Mouse (Mus musculus) CH12.LX (cell line): ENCODE data around the gene Capn2. TPM values are rescaled to one million over a fixed set of nuclear protein-coding genes. Genes with fewer than 3 reads are reported as not detected.

ENCODE experiments used
- DNase-seq: peaks from one replicate; pipeline ENCODE4 v3.0.0-alpha.2; 2013; ENCODE audit errors: extremely low read depth
- H3K27ac ChIP-seq: 2 replicates; pipeline ENCODE4 v1.5.1; 2012; ENCODE audit warnings: low read depth, mild to moderate bottlenecking, control low read depth, moderate library complexity; ENCODE audit not compliant: insufficient read depth
- H3K27me3 ChIP-seq: replicated peaks from 2 replicates; pipeline ENCODE3; 2012; ENCODE audit warnings: inconsistent platforms
- H3K36me3 ChIP-seq, 2 experiments: replicated peaks in 1 of 2; 2 replicates each; pipeline versions ENCODE3 to v1.6.1; 2012; ENCODE audit warnings: inconsistent platforms in 1 of 2, low read length in 1 of 2, mild to moderate bottlenecking in 1 of 2, mixed read lengths in 1 of 2, moderate library complexity in 1 of 2; ENCODE audit not compliant: control insufficient read depth in 1 of 2, insufficient read depth in 1 of 2
- H3K4me1 ChIP-seq, 2 experiments: 2 replicates each; pipeline ENCODE4 v1.6.1; 2012; ENCODE audit warnings: inconsistent platforms in 1 of 2, moderate library complexity in 1 of 2; ENCODE audit not compliant: insufficient read depth in 2 of 2, control insufficient read depth in 1 of 2
- H3K4me2 ChIP-seq: 2 replicates; pipeline ENCODE4 v1.6.1; 2012; ENCODE audit warnings: low read depth, mild to moderate bottlenecking, control low read depth; ENCODE audit not compliant: poor library complexity, insufficient read depth, severe bottlenecking
- H3K4me3 ChIP-seq, 3 experiments: fragments of 150-350 bp in 1 of 3; sonication (generic) in 1 of 3; replicated peaks in 1 of 3; 2 replicates each; pipeline versions ENCODE3 to v1.5.1; 2011 to 2012; ENCODE audit warnings: low read depth in 2 of 3, low read length in 2 of 3, mild to moderate bottlenecking in 2 of 3, moderate library complexity in 2 of 3, control low read depth in 1 of 3, improper control_type of control experiment in 1 of 3, inconsistent platforms in 1 of 3, mixed read lengths in 1 of 3; ENCODE audit not compliant: poor library complexity in 1 of 3
- H3K79me2 ChIP-seq: replicated peaks from 2 replicates; pipeline ENCODE4 v1.6.1; 2012; ENCODE audit warnings: mild to moderate bottlenecking, moderate library complexity; ENCODE audit not compliant: control insufficient read depth, poor library complexity, insufficient read depth, severe bottlenecking; ENCODE audit errors: extremely low read depth
- H3K9ac ChIP-seq: 2 replicates; pipeline ENCODE4 v1.6.1; 2012; ENCODE audit warnings: low read depth, mild to moderate bottlenecking, control low read depth, moderate library complexity; ENCODE audit not compliant: insufficient read depth
- H3K9me3 ChIP-seq: replicated peaks from 2 replicates; pipeline ENCODE3; 2012; ENCODE audit warnings: low read length, inconsistent platforms, mixed read lengths
- BHLHE40 ChIP-seq: IDR thresholded peaks from 2 replicates; pipeline ENCODE4 v1.6.1; 2011; ENCODE audit warnings: mild to moderate bottlenecking, low read depth, low read length, improper control_type of control experiment
- CHD1 ChIP-seq: IDR thresholded peaks from 2 replicates; pipeline ENCODE4 v1.6.1; 2012; ENCODE audit warnings: low read depth, low read length, improper control_type of control experiment, inconsistent platforms
- CHD2 ChIP-seq: IDR thresholded peaks from 2 replicates; pipeline ENCODE4 v1.6.1; 2011; ENCODE audit warnings: low read length, improper control_type of control experiment
- E2F4 ChIP-seq: IDR thresholded peaks from 2 replicates; pipeline ENCODE4 v1.6.1; 2011; ENCODE audit warnings: low read depth, low read length, improper control_type of control experiment; ENCODE audit not compliant: insufficient replicate concordance
- ELF1 ChIP-seq: IDR thresholded peaks from 2 replicates; pipeline ENCODE4 v1.6.1; 2014; ENCODE audit warnings: low read depth, mild to moderate bottlenecking, inconsistent platforms, low read length, improper control_type of control experiment
- EP300 ChIP-seq: IDR thresholded peaks from 2 replicates; pipeline ENCODE4 v1.6.1; 2011; ENCODE audit warnings: low read length, improper control_type of control experiment
- ETS1 ChIP-seq: conservative IDR thresholded peaks from 2 replicates; pipeline ENCODE4 v1.6.1; 2012; ENCODE audit warnings: low read depth, mild to moderate bottlenecking, inconsistent platforms, low read length, improper control_type of control experiment, moderate library complexity
- IRF4 ChIP-seq: IDR thresholded peaks from 2 replicates; pipeline ENCODE4 v1.6.1; 2014; ENCODE audit warnings: low read depth, mild to moderate bottlenecking, inconsistent platforms, low read length, improper control_type of control experiment
- JUN ChIP-seq: IDR thresholded peaks from 2 replicates; pipeline ENCODE4 v1.6.1; 2011; ENCODE audit warnings: low read depth, mild to moderate bottlenecking, low read length, improper control_type of control experiment, moderate library complexity; ENCODE audit not compliant: insufficient read depth
- JUND ChIP-seq: conservative IDR thresholded peaks from 2 replicates; pipeline ENCODE4 v1.6.1; 2011; ENCODE audit warnings: low read depth, low read length, improper control_type of control experiment
- KAT2A ChIP-seq: IDR thresholded peaks from 2 replicates; pipeline ENCODE4 v1.6.1; 2012; ENCODE audit warnings: low read length, improper control_type of control experiment, inconsistent platforms; ENCODE audit not compliant: insufficient replicate concordance
- MAZ ChIP-seq: IDR thresholded peaks from 2 replicates; pipeline ENCODE4 v1.6.1; 2012; ENCODE audit warnings: low read depth, mild to moderate bottlenecking, inconsistent platforms, low read length, improper control_type of control experiment, moderate library complexity
- MEF2A ChIP-seq: IDR thresholded peaks from 2 replicates; pipeline ENCODE4 v1.6.1; 2014; ENCODE audit warnings: low read depth, mild to moderate bottlenecking, inconsistent platforms, low read length, improper control_type of control experiment, borderline replicate concordance
- MYC ChIP-seq: IDR thresholded peaks from 2 replicates; pipeline ENCODE4 v1.6.1; 2011; ENCODE audit warnings: low read depth, mild to moderate bottlenecking, improper control_type of control experiment, low read length
- NELFE ChIP-seq: IDR thresholded peaks from 2 replicates; pipeline ENCODE4 v1.6.1; 2011; ENCODE audit warnings: low read depth, low read length, improper control_type of control experiment
- NRF1 ChIP-seq: IDR thresholded peaks from 2 replicates; pipeline ENCODE4 v1.6.1; 2014; ENCODE audit warnings: low read depth, mild to moderate bottlenecking, inconsistent platforms, low read length, improper control_type of control experiment, moderate library complexity
- PAX5 ChIP-seq: IDR thresholded peaks from 2 replicates; pipeline ENCODE4 v1.6.1; 2012; ENCODE audit warnings: low read length, inconsistent platforms, mixed read lengths
- POLR2AphosphoS2 ChIP-seq: IDR thresholded peaks from 2 replicates; pipeline ENCODE4 v1.6.1; 2011; ENCODE audit warnings: low read depth, low read length, improper control_type of control experiment
- RCOR1 ChIP-seq: conservative IDR thresholded peaks from 2 replicates; pipeline ENCODE4 v1.6.1; 2012; ENCODE audit warnings: low read depth, mild to moderate bottlenecking, inconsistent platforms, low read length, improper control_type of control experiment
- SIN3A ChIP-seq: IDR thresholded peaks from 2 replicates; pipeline ENCODE4 v1.6.1; 2012; ENCODE audit warnings: low read length, improper control_type of control experiment, inconsistent platforms
- SMC3 ChIP-seq: IDR thresholded peaks from 2 replicates; pipeline ENCODE4 v1.6.1; 2011; ENCODE audit warnings: low read depth, low read length, improper control_type of control experiment
- TBP ChIP-seq: conservative IDR thresholded peaks from 2 replicates; pipeline ENCODE4 v1.6.1; 2011; ENCODE audit warnings: low read depth, low read length, improper control_type of control experiment
- UBTF ChIP-seq: IDR thresholded peaks from 2 replicates; pipeline ENCODE4 v1.6.1; 2012; ENCODE audit warnings: low read depth, mild to moderate bottlenecking, inconsistent platforms, low read length, improper control_type of control experiment, moderate library complexity
- USF1 ChIP-seq: IDR thresholded peaks from 2 replicates; pipeline ENCODE4 v1.6.1; 2014; ENCODE audit warnings: low read depth, mild to moderate bottlenecking, inconsistent platforms, low read length, improper control_type of control experiment
- ZC3H11A ChIP-seq: IDR thresholded peaks from 2 replicates; pipeline ENCODE4 v1.6.1; 2012; ENCODE audit warnings: low read depth, mild to moderate bottlenecking, inconsistent platforms, low read length, improper control_type of control experiment
- ZKSCAN1 ChIP-seq: IDR thresholded peaks from 2 replicates; pipeline ENCODE4 v1.6.1; 2012; ENCODE audit warnings: low read depth, inconsistent platforms, low read length, improper control_type of control experiment, borderline replicate concordance
- ZNF384 ChIP-seq: IDR thresholded peaks from 2 replicates; pipeline ENCODE4 v1.6.1; 2012; ENCODE audit warnings: low read depth, low read length, improper control_type of control experiment, inconsistent platforms
- dilution Hi-C: fragments of 300-500 bp; cut with MboI; formaldehyde crosslinking; loops from 2 replicates; pipeline ENCODE4 v1.14.3; 2020; ENCODE audit warnings: low sequenced_read_pairs; ENCODE audit not compliant: extremely low pct_unique_long_range_greater_than_20kb, extremely low pct_ligation_motif_present
- in situ Hi-C: fragments of 300-500 bp; cut with MboI; formaldehyde crosslinking; loops from 3 replicates; pipeline ENCODE4 v1.14.3; 2019; ENCODE audit warnings: low sequenced_read_pairs, low pct_ligation_motif_present, low pct_unique_long_range_greater_than_20kb, mixed read lengths
- polyA plus RNA-seq: library from polyadenylated mRNA; unstranded; fragments of >175 nt; gene quantifications from 2 replicates; pipeline ENCODE4 v1.2.1, GENCODE M21; 2012; ENCODE audit warnings: low read depth; ENCODE audit not compliant: insufficient read length
- total RNA-seq, 2 experiments: library from RNA; depleted of rRNA; stranded (reverse); fragments of 300-350 nt in 1 of 2; fragments of >200 nt in 1 of 2; gene quantifications; 2 replicates each; pipeline ENCODE4 v1.2.3; 2012 to 2014

Gene Capn2
- total and polyA plus RNA-seq, 3 experiments = 10.9 to 28.1 (median 15.0) TPM

- Histone ChIP-seq H3K79me2 (no peaks in the 10 kb centered on the region), H3K4me1 (peaks cover 4 to 29% of the 10 kb centered on the region in 2 experiments), H3K4me3 (no peak overlapping the region), H3K9ac (0 out of 2 replicates have a peak overlapping the region, but pooled peaks have one; percentile 7), H3K36me3 (no peaks in the 10 kb centered on the region), H3K27ac (peak overlapping the region; percentile 34; the same call in 1 of the 2 replicates), H3K27me3 (peaks cover 2% of the 10 kb centered on the region), H3K4me2 (no peak overlapping the region), H3K9me3 (no peaks in the 10 kb centered on the region)
- dilution Hi-C loops (no loop called here), in situ Hi-C loops (loop anchor here (25.0 kb wide), 1 partner anchor 634 kb away; no protein-coding TSS in a partner anchor)
- TF ChIP-seq ETS1 = no peak
- no peak for TF ChIP-seq SIN3A
- TF ChIP-seq NRF1 = no peak
- TF ChIP-seq ZNF384 = no peak
- TF ChIP-seq EP300 = no peak
- TF ChIP-seq UBTF = no peak
- no peak for DNase-seq
Observed at GRCm38 (mm10) chr1:182520938-182521500, 3.6 kb upstream of the Capn2 start.

GRCm38 (mm10) chr1:182520091-182520937, 2.9 kb upstream of the Capn2 start:
- H3K79me2 ChIP-seq = no peaks in the 10 kb centered on the region; the same call in 1 of the 2 replicates
- H3K4me2 ChIP-seq = peak overlapping the region; percentile 69
- H3K4me1 ChIP-seq = peaks cover 4 to 36% of the 10 kb centered on the region in 2 experiments
- dilution Hi-C loops (no loop called here), in situ Hi-C loops (loop anchor here (25.0 kb wide), 1 partner anchor 633 kb away; no protein-coding TSS in a partner anchor)
- H3K9ac ChIP-seq = peak overlapping the region; percentile 64
- no peaks in the 10 kb centered on the region for H3K9me3 ChIP-seq
- peak; percentile 54 for DNase-seq
- H3K36me3 ChIP-seq = no peaks in the 10 kb centered on the region
- H3K27me3 ChIP-seq = peaks cover 2% of the 10 kb centered on the region
- peak overlapping the region; percentile 34; the same call in 1 of the 2 replicates for H3K27ac ChIP-seq
- H3K4me3 ChIP-seq = peak overlapping the region in 1 of 3 experiments; percentile 27
- peak; percentile 89 for TF ChIP-seq ELF1
- TF ChIP-seq E2F4 = no peak
- TF ChIP-seq RCOR1 = no peak
- TF ChIP-seq NRF1 = no peak; the same call in 1 of the 2 replicates
- no peak for TF ChIP-seq UBTF
- TF ChIP-seq JUN = peak; percentile 6; the same call in 1 of the 2 replicates
- 0 out of 2 replicates have a peak, but pooled peaks have one; percentile 31 for TF ChIP-seq BHLHE40
- peak; percentile 55; the same call in 1 of the 2 replicates for TF ChIP-seq EP300
- no peak for TF ChIP-seq CHD1
- peak; percentile 57; the same call in 1 of the 2 replicates for TF ChIP-seq TBP
- no peak for TF ChIP-seq SMC3
- peak; percentile 51; the same call in 1 of the 2 replicates for TF ChIP-seq POLR2AphosphoS2
- no peak; the same call in 1 of the 2 replicates for TF ChIP-seq IRF4
- TF ChIP-seq JUND = peak; percentile 52
- TF ChIP-seq MYC = no peak
- TF ChIP-seq NELFE = peak; percentile 69
- TF ChIP-seq USF1 = peak; percentile 43; the same call in 1 of the 2 replicates
- no peak for TF ChIP-seq MAZ
- TF ChIP-seq CHD2 = 0 out of 2 replicates have a peak, but pooled peaks have one; percentile 1
- no peak for TF ChIP-seq KAT2A
- no peak for TF ChIP-seq SIN3A
- TF ChIP-seq ETS1 = peak; percentile 48
- 0 out of 2 replicates have a peak, but pooled peaks have one; percentile 43 for TF ChIP-seq MEF2A
- no peak for TF ChIP-seq ZC3H11A
- no peak for TF ChIP-seq ZKSCAN1
- no peak for TF ChIP-seq PAX5
